Mouse (Mus musculus) adrenal gland, adult 8-10 months (tissue): ENCODE data around the gene B4galt4. TPM values are rescaled to one million over a fixed set of nuclear protein-coding genes. Genes with fewer than 3 reads are reported as not detected.
A peak's percentile ranks its signal among the peaks of the same experiment; 100 is the strongest.
"Not testable (repeated sequence)": the region's sequence is repeated elsewhere in the genome, so short reads cannot be mapped to it uniquely, and the experiment has no call there.

Source experiments
- DNase-seq: peaks from one replicate; pipeline ENCODE4 v3.0.0; 2022
- total RNA-seq, 4 experiments: library from RNA; stranded (reverse); gene quantifications; 2 replicates each; pipeline ENCODE4 v1.2.4; 2022

The B4galt4 gene
- 10 to 100 TPM in 3 of 4 experiments, 1 to 10 TPM in 1; 8.8 to 15.1 (median 12.5) TPM for total RNA-seq

GRCm38 (mm10) chr16:38742113-38742658, at the start of gene B4galt4:
B4galt4 (plus strand) TSS chr16:38742264.
- DNase-seq, result peak; percentile 63

- no peak for DNase-seq
Measured at GRCm38 (mm10) chr16:38694906-38695540, 47.0 kb upstream of the B4galt4 start.

GRCm38 (mm10) chr16:38695557-38695956, 46.5 kb upstream of the B4galt4 start:
- no peak for DNase-seq

- DNase-seq, result peak; percentile 60
Measured at GRCm38 (mm10) chr16:38697611-38698010, 44.5 kb upstream of the B4galt4 start.

- DNase-seq, result no peak
Measured at GRCm38 (mm10) chr16:38700392-38701162, 41.5 kb upstream of the B4galt4 start.

GRCm38 (mm10) chr16:38701492-38702185, 40.4 kb upstream of the B4galt4 start:
- DNase-seq, result no peak

GRCm38 (mm10) chr16:38702316-38702715, 39.7 kb upstream of the B4galt4 start:
- DNase-seq, result no peak

GRCm38 (mm10) chr16:38703501-38703900, 38.6 kb upstream of the B4galt4 start:
- no peak for DNase-seq

- DNase-seq, result no peak
Measured at GRCm38 (mm10) chr16:38705531-38706281, 36.4 kb upstream of the B4galt4 start.

GRCm38 (mm10) chr16:38706782-38707181, 35.3 kb upstream of the B4galt4 start:
- no peak for DNase-seq

- no peak for DNase-seq
Measured at GRCm38 (mm10) chr16:38708962-38709520, 33.0 kb upstream of the B4galt4 start.

- DNase-seq, result no peak
Measured at GRCm38 (mm10) chr16:38711245-38711644, 30.8 kb upstream of the B4galt4 start.

GRCm38 (mm10) chr16:38712105-38712504, 30.0 kb upstream of the B4galt4 start:
- no peak for DNase-seq

GRCm38 (mm10) chr16:38712581-38713403, 29.3 kb upstream of the B4galt4 start, which contains the start of gene Arhgap31:
Arhgap31 (minus strand) TSS chr16:38713274.
- peak; percentile 83 for DNase-seq

GRCm38 (mm10) chr16:38713404-38714258, 28.4 kb upstream of the B4galt4 start:
- DNase-seq, result no peak

- DNase-seq, result not testable (repeated sequence)
Measured at GRCm38 (mm10) chr16:38714259-38714526, 27.9 kb upstream of the B4galt4 start.

- no peak for DNase-seq
Measured at GRCm38 (mm10) chr16:38721377-38721776, 20.7 kb upstream of the B4galt4 start.

- no peak for DNase-seq
Measured at GRCm38 (mm10) chr16:38724256-38724655, 17.8 kb upstream of the B4galt4 start.

- DNase-seq, result no peak
Measured at GRCm38 (mm10) chr16:38724974-38725373, 17.1 kb upstream of the B4galt4 start.

GRCm38 (mm10) chr16:38728576-38729132, 13.4 kb upstream of the B4galt4 start:
- no peak for DNase-seq
